Mouse (Mus musculus) embryonic facial prominence, embryonic 13.5 days (tissue): ENCODE results near the gene Rgma. TPM values are rescaled to one million over a fixed set of nuclear protein-coding genes. Genes with fewer than 3 reads are reported as not detected.

ENCODE experiments used
- ATAC-seq: fragments of 200-750 bp; cut with Nextera tagmentation; 2 replicates; pipeline ENCODE4 v1.8.0; 2017; ENCODE audit warnings: low read depth; ENCODE audit not compliant: insufficient number of reproducible peaks, insufficient read depth, low FRiP score, low TSS enrichment
- H3K27ac ChIP-seq: fragments of 300-500 bp; sonication (generic); 2 replicates; pipeline ENCODE4 v1.5.1; 2015; ENCODE audit warnings: moderate library complexity, mild to moderate bottlenecking, inconsistent platforms
- H3K27me3 ChIP-seq: fragments of 300-500 bp; sonication (generic); 2 replicates; pipeline ENCODE4 v1.6.1; 2015; ENCODE audit warnings: mild to moderate bottlenecking, inconsistent platforms
- H3K36me3 ChIP-seq: fragments of 300-500 bp; sonication (generic); 2 replicates; pipeline ENCODE4 v1.6.1; 2015; ENCODE audit warnings: mild to moderate bottlenecking, inconsistent platforms
- H3K4me1 ChIP-seq: fragments of 300-500 bp; sonication (generic); 2 replicates; pipeline ENCODE4 v1.6.1; 2015; ENCODE audit warnings: inconsistent platforms
- H3K4me2 ChIP-seq: fragments of 300-500 bp; sonication (generic); 2 replicates; pipeline ENCODE4 v1.6.1; 2015; ENCODE audit warnings: moderate library complexity, mild to moderate bottlenecking, inconsistent platforms
- H3K4me3 ChIP-seq: fragments of 300-500 bp; sonication (generic); 2 replicates; pipeline ENCODE4 v1.5.1; 2015; ENCODE audit warnings: mild to moderate bottlenecking, inconsistent platforms
- H3K9ac ChIP-seq: fragments of 300-500 bp; sonication (generic); 2 replicates; pipeline ENCODE4 v1.6.1; 2015; ENCODE audit warnings: mild to moderate bottlenecking, inconsistent platforms
- H3K9me3 ChIP-seq: fragments of 300-500 bp; sonication (generic); 2 replicates; pipeline ENCODE4 v1.6.1; 2016; ENCODE audit warnings: inconsistent platforms
- WGBS: fragments of 180-500 bp; shearing (Covaris S2); methylation state at CpG from one replicate; pipeline ENCODE4 v1.1.7; 2015; ENCODE audit warnings: mixed read lengths; 5-methylcytosine and 5-hydroxymethylcytosine counted together
- polyA plus RNA-seq: library from polyadenylated mRNA; unstranded; fragments of >200 nt; fragmentation: Nextera tagmentation; extraction: Ambion mirVana; gene quantifications from 2 replicates; pipeline ENCODE4 v1.2.1, GENCODE M21; 2015

Gene Rgma
- polyA plus RNA-seq, 1 experiment from 2014 or later, result 21.8 TPM

DNA sequence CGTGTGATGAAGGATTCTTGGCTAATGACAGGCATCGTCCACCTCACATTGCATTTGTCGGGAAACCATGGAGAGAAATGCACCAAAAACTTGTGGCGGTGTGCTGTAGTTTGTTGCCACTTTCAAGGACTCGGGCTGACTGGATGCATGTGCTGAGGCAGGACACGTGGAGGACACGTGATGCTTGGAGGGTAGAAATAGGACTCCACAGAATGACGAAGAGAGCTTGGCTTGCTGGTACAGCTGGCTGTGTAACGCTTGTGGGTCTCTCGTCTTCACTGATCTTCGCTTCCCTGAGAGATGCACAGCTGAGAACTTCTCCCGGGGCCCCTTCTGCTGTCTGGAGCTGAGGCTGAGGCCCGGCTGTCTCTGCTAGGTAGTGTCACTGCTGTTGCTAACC is 47.9 kb downstream of the Rgma start:
- Histone ChIP-seq H3K9ac (no peak overlapping the region), H3K27ac (no peak overlapping the region), H3K27me3 (no peaks in the 10 kb centered on the region), H3K4me2 (no peak overlapping the region), H3K36me3 (peaks cover 41% of the 10 kb centered on the region), H3K4me1 (peaks cover 45% of the 10 kb centered on the region), H3K4me3 (no peak overlapping the region), H3K9me3 (no peaks in the 10 kb centered on the region)
- no peak for ATAC-seq
- 67% methylated on average over 13 of the region's 13 CpGs for WGBS

DNA sequence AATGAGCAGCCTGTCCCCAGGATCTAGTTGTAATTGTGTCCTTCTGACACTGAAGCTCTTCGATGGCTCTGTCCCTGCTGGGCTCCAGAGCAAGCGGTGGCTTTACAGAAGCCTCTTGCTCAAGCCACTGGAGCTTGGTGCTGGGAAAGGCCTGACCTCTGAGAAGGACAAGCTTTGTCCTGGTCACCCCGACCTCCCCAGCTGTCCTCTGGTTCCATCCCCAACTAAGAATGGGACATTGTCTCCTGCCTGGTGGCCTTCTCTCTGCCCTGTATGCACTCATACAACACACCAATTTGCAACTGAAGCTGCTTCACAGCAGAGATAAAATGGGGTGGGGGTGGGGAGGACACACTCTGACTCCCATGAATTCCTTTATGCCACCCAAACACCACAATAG is 48.9 kb downstream of the Rgma start:
- ATAC-seq, result no peak
- Histone ChIP-seq H3K4me2 (no peak overlapping the region), H3K27ac (no peak overlapping the region), H3K9me3 (no peaks in the 10 kb centered on the region), H3K4me3 (no peak overlapping the region), H3K9ac (no peak overlapping the region), H3K36me3 (peaks cover 41% of the 10 kb centered on the region), H3K4me1 (peaks cover 35% of the 10 kb centered on the region), H3K27me3 (no peaks in the 10 kb centered on the region)
- WGBS, result 33% methylated on average over 3 of the region's 3 CpGs

DNA sequence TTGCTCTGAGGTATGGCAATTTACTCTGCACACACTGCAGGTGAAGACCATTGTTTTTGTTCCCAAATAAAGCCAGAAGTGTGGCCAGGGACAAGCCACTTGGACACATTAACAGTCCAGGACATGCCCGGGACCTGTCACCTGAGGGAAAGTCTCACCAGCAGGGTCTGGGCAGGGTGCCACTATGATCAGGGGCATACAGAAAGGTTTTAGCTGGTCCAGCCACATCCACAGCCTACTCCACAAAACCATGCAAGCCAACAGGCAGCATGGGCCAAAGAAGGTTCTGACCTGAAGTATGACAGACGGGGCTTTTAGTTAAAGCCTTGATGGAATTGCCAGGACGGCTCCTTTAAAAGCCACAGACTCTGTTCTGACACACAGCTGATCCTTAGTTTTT is 49.4 kb downstream of the Rgma start:
- 60% methylated on average over 3 of the region's 3 CpGs for WGBS

DNA sequence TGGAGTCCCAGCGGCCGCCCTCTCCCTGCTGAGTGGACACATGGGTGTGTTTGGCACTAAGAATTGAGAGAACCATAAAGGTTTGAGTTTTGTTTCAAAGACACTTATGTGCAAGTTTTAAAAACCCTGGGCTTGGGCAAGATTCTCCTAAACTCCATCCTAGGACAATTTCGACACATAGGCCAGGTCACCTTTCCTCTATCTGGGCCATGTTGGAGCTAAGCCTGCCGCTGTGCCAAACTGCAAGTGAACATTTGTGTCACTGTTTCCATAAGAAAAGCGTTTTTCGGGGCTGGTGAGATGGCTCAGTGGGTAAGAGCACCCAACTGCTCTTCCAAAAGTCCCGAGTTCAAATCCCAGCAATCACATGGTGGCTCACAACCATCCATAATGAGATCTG is 50.1 kb downstream of the Rgma start:
- H3K4me2 ChIP-seq, result no peak overlapping the region
- no peak overlapping the region for H3K9ac ChIP-seq
- no peaks in the 10 kb centered on the region for H3K27me3 ChIP-seq
- H3K4me3 ChIP-seq, result no peak overlapping the region
- WGBS, result 88% methylated on average over 7 of the region's 7 CpGs
- peaks cover 23% of the 10 kb centered on the region for H3K4me1 ChIP-seq
- ATAC-seq, result no peak
- no peaks in the 10 kb centered on the region for H3K9me3 ChIP-seq
- H3K36me3 ChIP-seq, result peaks cover 45% of the 10 kb centered on the region
- H3K27ac ChIP-seq, result no peak overlapping the region

More for the DNA sequence above, 49.4 kb downstream of the Rgma start:
- Histone ChIP-seq H3K27me3 (no peaks in the 10 kb centered on the region), H3K4me1 (peaks cover 31% of the 10 kb centered on the region), H3K9ac (no peak overlapping the region), H3K4me3 (no peak overlapping the region), H3K36me3 (peaks cover 44% of the 10 kb centered on the region), H3K27ac (no peak overlapping the region), H3K9me3 (no peaks in the 10 kb centered on the region), H3K4me2 (no peak overlapping the region)
- no peak for ATAC-seq

DNA sequence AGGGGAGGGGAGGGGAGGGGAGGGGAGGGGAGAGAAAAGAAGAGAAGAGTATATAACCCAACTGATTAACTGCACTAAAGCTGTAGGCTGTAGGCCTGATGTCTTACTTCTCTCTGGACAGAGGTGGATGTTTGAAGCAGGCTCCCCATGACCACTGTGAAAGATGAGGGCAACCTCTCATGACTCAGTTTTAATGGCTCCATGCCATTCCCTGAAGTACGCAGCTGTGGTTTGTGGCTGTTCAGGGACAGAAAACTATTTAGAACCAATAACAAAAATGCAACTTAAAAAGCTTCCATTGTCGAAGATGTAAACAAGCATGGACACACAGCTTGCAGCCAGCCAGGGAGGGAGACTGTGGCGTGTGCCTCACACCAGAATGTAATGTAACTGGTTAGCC is 50.9 kb downstream of the Rgma start:
- no peak overlapping the region for H3K4me2 ChIP-seq
- no peak overlapping the region for H3K4me3 ChIP-seq
- WGBS, result 67% methylated on average over 3 of the region's 3 CpGs
- no peak overlapping the region for H3K27ac ChIP-seq
- peaks cover 44% of the 10 kb centered on the region for H3K36me3 ChIP-seq
- no peak for ATAC-seq
- no peak overlapping the region for H3K9ac ChIP-seq
- peaks cover 15% of the 10 kb centered on the region for H3K4me1 ChIP-seq
- H3K27me3 ChIP-seq, result no peaks in the 10 kb centered on the region
- H3K9me3 ChIP-seq, result no peaks in the 10 kb centered on the region

- H3K4me3 ChIP-seq, result no peak overlapping the region
- H3K36me3 ChIP-seq, result peaks cover 47% of the 10 kb centered on the region
- 84% methylated on average over 8 of the region's 8 CpGs for whole genome bisulfite sequencing
- peaks cover 9% of the 10 kb centered on the region for H3K4me1 ChIP-seq
- no peaks in the 10 kb centered on the region for H3K27me3 ChIP-seq
- ATAC-seq, result no peak
- no peak overlapping the region for H3K27ac ChIP-seq
- no peak overlapping the region for H3K9ac ChIP-seq
- no peaks in the 10 kb centered on the region for H3K9me3 ChIP-seq
- no peak overlapping the region for H3K4me2 ChIP-seq
Observed at GRCm38 (mm10) chr7:73426752-73427386, 51.6 kb downstream of the Rgma start.

DNA sequence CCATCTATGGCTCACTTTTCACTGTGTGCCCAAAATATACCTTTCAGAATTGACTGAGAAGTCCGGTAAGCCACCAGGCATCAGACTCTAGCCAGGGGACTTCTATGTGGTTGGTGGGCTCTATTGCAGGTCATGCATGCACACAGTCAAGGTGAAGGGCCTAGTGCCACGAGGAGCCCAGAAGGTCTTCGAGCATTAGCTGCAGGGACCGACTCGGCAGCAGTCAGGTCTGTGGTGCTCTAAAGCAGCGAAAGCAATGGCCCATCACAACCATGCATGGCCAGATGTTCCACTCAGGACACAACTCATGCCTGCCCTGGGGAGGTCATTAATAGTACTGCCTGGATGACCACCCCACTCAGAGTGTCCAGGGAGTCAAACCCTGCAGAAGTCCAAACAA is 52.5 kb downstream of the Rgma start:
- Histone ChIP-seq H3K4me2 (no peak overlapping the region), H3K9me3 (no peaks in the 10 kb centered on the region), H3K4me3 (no peak overlapping the region), H3K9ac (no peak overlapping the region), H3K27me3 (no peaks in the 10 kb centered on the region), H3K36me3 (peaks cover 50% of the 10 kb centered on the region), H3K4me1 (peaks cover 5% of the 10 kb centered on the region; the same call in 1 of the 2 replicates), H3K27ac (no peak overlapping the region)
- no peak for ATAC-seq
- 94% methylated on average over 6 of the region's 6 CpGs for whole genome bisulfite sequencing

DNA sequence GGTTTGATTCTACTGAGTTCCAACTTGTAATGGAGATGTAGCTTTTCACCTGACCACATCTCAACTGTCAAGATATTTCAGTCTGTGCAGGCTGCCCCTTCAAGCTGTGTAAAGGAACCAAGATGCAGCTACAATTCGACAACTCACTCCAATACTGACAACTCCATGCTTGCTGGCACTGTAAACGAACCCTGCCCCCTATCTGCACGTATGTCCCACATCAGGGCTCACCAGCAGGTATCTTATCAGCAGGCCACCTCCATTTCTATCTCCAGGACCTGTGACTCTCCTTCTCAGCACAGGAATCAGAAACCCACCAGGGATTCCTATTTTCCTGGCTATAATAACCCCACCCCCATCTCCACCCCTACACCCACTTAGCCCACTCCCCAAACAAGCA is 53.2 kb downstream of the Rgma start:
- H3K27ac ChIP-seq, result peak overlapping the region; percentile 11; the same call in 1 of the 2 replicates
- no peak overlapping the region for H3K4me3 ChIP-seq
- WGBS, result 86% methylated on average over 3 of the region's 3 CpGs
- H3K27me3 ChIP-seq, result no peaks in the 10 kb centered on the region
- peaks cover 5% of the 10 kb centered on the region; the same call in 1 of the 2 replicates for H3K4me1 ChIP-seq
- no peak for ATAC-seq
- no peak overlapping the region for H3K9ac ChIP-seq
- H3K4me2 ChIP-seq, result no peak overlapping the region
- H3K9me3 ChIP-seq, result no peaks in the 10 kb centered on the region
- H3K36me3 ChIP-seq, result peaks cover 57% of the 10 kb centered on the region

DNA sequence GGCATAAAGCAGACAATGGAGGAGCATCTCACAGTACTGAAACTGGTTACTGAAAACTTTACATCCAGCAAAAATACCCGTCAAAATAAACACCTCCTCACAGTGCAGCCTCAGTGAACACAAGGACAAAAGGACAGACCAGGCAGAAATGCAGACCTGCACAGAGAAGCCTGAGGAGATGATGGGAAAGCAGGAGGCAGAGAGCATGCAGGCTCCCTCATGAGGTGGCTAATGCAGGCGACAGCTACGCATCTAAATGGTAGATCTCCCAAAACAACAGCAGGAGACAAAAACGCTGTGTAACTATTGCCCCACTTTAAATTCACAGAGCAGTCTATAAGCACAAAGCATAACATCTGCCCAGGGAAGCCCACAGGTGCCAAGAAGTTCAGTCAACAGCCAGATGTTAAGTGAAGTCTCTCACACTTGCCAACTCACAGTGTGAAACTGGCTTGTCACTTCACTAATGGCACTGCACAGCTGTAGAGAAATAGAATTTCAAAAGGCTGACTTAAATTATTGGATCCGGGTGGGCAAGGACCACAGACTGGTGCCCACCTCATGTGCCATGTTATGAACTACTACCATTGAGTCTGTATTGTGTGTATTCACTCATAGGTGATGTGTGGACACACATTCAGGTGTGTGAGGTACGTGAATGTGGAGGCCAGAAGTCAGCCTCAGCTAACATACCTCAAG is 58.5 kb downstream of the Rgma start:
- 90% methylated on average over 6 of the region's 6 CpGs for WGBS
- no peak for ATAC-seq
- no peaks in the 10 kb centered on the region for H3K9me3 ChIP-seq
- H3K4me1 ChIP-seq, result no peaks in the 10 kb centered on the region
- H3K9ac ChIP-seq, result no peak overlapping the region
- H3K4me3 ChIP-seq, result no peak overlapping the region
- H3K27ac ChIP-seq, result no peak overlapping the region
- no peaks in the 10 kb centered on the region for H3K27me3 ChIP-seq
- H3K36me3 ChIP-seq, result peaks cover 83% of the 10 kb centered on the region
- no peak overlapping the region for H3K4me2 ChIP-seq

DNA sequence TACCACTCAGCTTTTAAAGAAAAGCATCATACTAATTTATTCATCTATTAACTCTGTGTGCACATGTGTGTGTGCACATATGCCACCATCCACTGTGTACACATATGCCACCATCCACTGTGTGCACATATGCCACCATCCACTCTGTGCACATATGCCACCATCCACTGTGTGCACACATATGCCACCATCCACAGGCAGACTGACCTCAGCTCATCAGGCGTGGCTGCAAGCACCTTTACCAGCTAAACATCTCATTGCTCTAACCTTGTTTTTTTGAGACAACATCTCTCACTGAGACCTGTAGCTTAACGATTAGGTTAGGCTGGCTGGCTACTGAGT is 59.0 kb downstream of the Rgma start:
- H3K9me3 ChIP-seq, result no peaks in the 10 kb centered on the region
- no peak overlapping the region for H3K9ac ChIP-seq
- H3K4me3 ChIP-seq, result no peak overlapping the region
- no peak overlapping the region for H3K27ac ChIP-seq
- no peaks in the 10 kb centered on the region for H3K27me3 ChIP-seq
- ATAC-seq, result 0 out of 2 replicates have a peak, but pooled peaks have one; percentile 63
- no peak overlapping the region for H3K4me2 ChIP-seq
- H3K4me1 ChIP-seq, result no peaks in the 10 kb centered on the region
- H3K36me3 ChIP-seq, result peaks cover 83% of the 10 kb centered on the region
- 93% methylated on average over 2 of the region's 2 CpGs for WGBS

DNA sequence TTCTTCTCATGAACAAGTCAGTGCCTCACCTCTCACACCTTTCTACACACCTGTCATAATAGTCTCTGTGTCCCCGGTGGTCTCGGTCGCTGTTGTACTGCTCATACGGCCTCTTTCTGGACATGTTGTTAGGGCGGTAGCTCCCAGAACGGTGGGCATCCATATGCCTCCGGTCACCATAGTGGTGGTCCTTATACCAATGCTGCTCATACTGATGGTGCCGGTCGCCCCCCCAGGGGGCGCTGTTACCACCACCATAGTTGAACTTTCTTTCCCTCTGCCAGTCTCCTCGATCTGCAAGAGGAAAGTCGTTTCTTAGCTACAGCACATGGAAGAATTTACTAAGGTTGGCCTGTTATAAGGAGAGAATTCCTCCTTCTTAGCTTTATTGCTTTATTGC is 60.4 kb downstream of the Rgma start:
- H3K27me3 ChIP-seq, result no peaks in the 10 kb centered on the region
- ATAC-seq, result no peak
- no peaks in the 10 kb centered on the region for H3K9me3 ChIP-seq
- peaks cover 83% of the 10 kb centered on the region for H3K36me3 ChIP-seq
- no peak overlapping the region for H3K4me2 ChIP-seq
- no peaks in the 10 kb centered on the region for H3K4me1 ChIP-seq
- H3K27ac ChIP-seq, result no peak overlapping the region
- no peak overlapping the region for H3K9ac ChIP-seq
- H3K4me3 ChIP-seq, result no peak overlapping the region
- WGBS, result 76% methylated on average over 12 of the region's 12 CpGs

DNA sequence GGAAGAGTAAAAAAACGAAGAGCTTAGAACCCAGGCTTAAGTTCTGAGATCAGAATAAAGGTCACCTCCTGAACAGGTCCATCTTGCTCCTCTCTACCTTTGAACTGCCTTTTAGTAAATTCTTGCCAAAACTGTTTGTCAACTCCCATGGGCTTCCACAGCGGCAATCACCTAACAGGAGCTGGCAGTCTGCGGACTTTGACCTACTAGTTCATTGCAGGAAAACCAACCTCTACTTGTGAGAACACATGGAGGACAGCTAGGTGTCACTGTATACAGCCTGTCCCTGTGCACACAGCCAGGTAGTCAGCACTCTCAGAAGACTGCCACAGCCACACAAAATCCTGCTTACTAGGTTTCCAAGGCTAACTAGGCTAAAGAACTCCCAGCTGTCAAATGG is 66.5 kb downstream of the Rgma start:
- H3K9ac ChIP-seq, result no peak overlapping the region
- no peak overlapping the region for H3K4me2 ChIP-seq
- no peak for ATAC-seq
- H3K36me3 ChIP-seq, result peaks cover 95% of the 10 kb centered on the region
- H3K9me3 ChIP-seq, result no peaks in the 10 kb centered on the region
- no peaks in the 10 kb centered on the region for H3K27me3 ChIP-seq
- H3K27ac ChIP-seq, result no peak overlapping the region
- WGBS, result 94% methylated on average over 3 of the region's 3 CpGs
- H3K4me3 ChIP-seq, result no peak overlapping the region
- no peaks in the 10 kb centered on the region for H3K4me1 ChIP-seq
